Comparison of ENCODE assay signal across 21 mouse cellular contexts in the genomic region with DNA sequence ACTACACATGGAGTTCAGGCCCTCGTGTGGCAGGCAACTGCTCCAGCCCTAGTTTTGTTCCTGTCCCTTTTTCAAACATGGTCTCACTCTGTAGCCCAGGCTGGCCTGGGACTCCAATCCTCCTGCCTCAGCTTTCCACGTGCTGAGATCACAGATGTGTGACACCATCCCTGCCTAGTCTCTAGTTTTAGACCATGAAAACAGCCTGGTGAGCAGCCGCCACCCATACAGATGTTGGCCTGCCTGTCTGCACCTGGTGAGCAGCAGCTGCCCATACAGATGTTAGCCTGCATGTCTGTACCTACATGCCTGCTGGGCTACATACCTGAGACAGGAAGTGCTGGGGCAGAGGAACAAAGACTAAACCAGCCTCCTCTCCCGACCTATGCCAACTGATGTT. TPM values are rescaled to one million over a fixed set of nuclear protein-coding genes. Genes with fewer than 3 reads are reported as not detected.
"Had no signal": no experiment of that assay in that cellular context is flagged by ENCODE, and none has a peak within 500 bp of the region (broad histone marks: within the 10 kb centered on the region; RNA-seq: fewer than 3 reads in every experiment).

No protein-coding gene starts in this region.

- H3K36me3 ChIP-seq: stomach, embryonic 15.5 days had no signal

- DNase-seq: retina, postnatal 1 day; right cerebral cortex, adult 18-20 months; right cerebral cortex, postnatal 14 days; right cerebral cortex, postnatal 25 days; right cerebral cortex, postnatal 4 days; thymus, adult 18-20 months; thymus, adult 2 months; thymus, postnatal 14 days; thymus, postnatal 25 days; thymus, postnatal 36 days; thymus, postnatal 4 days had no signal

- H3K27me3 ChIP-seq: neural tube, embryonic 12.5 days; neural tube, embryonic 13.5 days; neural tube, embryonic 15.5 days; stomach, embryonic 15.5 days had no signal

- H3K9me3 ChIP-seq: neural tube, embryonic 12.5 days; neural tube, embryonic 13.5 days; neural tube, embryonic 15.5 days; stomach, embryonic 15.5 days had no signal

- H3K9ac ChIP-seq: neural tube, embryonic 12.5 days; neural tube, embryonic 13.5 days; neural tube, embryonic 15.5 days; stomach, embryonic 15.5 days had no signal

- H3K4me2 ChIP-seq: neural tube, embryonic 12.5 days; neural tube, embryonic 13.5 days; neural tube, embryonic 15.5 days; stomach, embryonic 15.5 days had no signal

- H3K27ac ChIP-seq: neural tube, embryonic 12.5 days; neural tube, embryonic 13.5 days; neural tube, embryonic 15.5 days; stomach, embryonic 15.5 days; stomach, postnatal 0 days had no signal

- H3K4me3 ChIP-seq: neural tube, embryonic 12.5 days; neural tube, embryonic 13.5 days; neural tube, embryonic 15.5 days; stomach, embryonic 15.5 days had no signal

RNA-seq across cellular contexts. Expression of a gene that starts 22.9 kb away (rescaled TPM):
- total RNA-seq: neutrophil, adult 5-6 weeks had no signal
- polyA plus RNA-seq: neural tube, embryonic 12.5 days; neural tube, embryonic 13.5 days; neural tube, embryonic 15.5 days; small intestine, adult 2 months; spleen, adult 2 months; stomach, embryonic 14.5 days; stomach, postnatal 0 days; urinary bladder, adult 2 months had no signal

RNA-seq across cellular contexts. Expression of a gene that starts 26.6 kb away (rescaled TPM):
- total RNA-seq: neutrophil, adult 5-6 weeks had no signal
